In the genomic region with DNA sequence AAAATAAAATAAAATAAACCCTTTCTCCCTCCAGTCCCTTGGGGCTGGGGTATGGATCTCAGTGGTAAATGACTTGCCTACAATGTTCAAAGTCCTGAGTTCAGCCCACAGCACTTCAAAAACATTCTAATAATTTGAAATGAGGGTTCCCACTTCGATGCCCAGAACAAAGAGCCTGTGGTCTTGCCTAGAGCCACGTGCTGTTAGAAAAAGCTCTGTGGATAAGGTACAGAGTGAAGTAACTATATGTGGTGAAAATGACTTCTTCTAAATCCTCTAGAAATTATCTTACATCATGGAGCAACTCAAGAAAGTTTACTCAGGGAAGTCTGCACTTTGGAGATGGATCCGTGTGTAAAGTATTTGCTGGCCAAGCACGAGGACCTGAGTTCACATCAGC, we compare ENCODE assay signal across 22 mouse cellular contexts. TPM values are rescaled to one million over a fixed set of nuclear protein-coding genes. Genes with fewer than 3 reads are reported as not detected.
DNase-seq lines count a peak whose midpoint lies in the region; ATAC-seq and TF ChIP-seq lines count a peak whose summit lies in the region.
"Had no signal": no experiment of that assay in that cellular context is flagged by ENCODE, and none has a peak within 500 bp of the region (broad histone marks: within the 10 kb centered on the region; RNA-seq: fewer than 3 reads in every experiment).

No protein-coding gene starts in this region.

- TF ChIP-seq CTCF in spleen, adult 2 months (IDR thresholded peaks at IDR 0.05; ENCODE audit: extremely low read depth, insufficient read depth, insufficient read length, insufficient replicate concordance), result no peak
- TF ChIP-seq CTCF in bone marrow, adult 2 months (IDR thresholded peaks at IDR 0.05; ENCODE audit: control insufficient read depth, insufficient read depth, low read length), result no peak

- ATAC-seq in liver, embryonic 12.5 days, result no peak
- ATAC-seq in liver, embryonic 16.5 days (ENCODE audit: low read depth), result no peak
- ATAC-seq: forebrain, embryonic 16.5 days; hindbrain, postnatal 0 days; Patski had no signal

- WGBS in spleen, adult 2 months, result 66% methylated on average over 4 of the region's 4 CpGs
- 22% methylated on average over 4 of the region's 4 CpGs for WGBS in bone marrow, adult 2 months
- WGBS in liver, embryonic 12.5 days (ENCODE audit: insufficient replicate concordance), result 38% methylated on average over 4 of the region's 4 CpGs
- 34% methylated on average over 4 of the region's 4 CpGs for WGBS in liver, embryonic 16.5 days (ENCODE audit: insufficient replicate concordance)

- H3K9ac ChIP-seq in liver, embryonic 12.5 days, result 0 out of 2 replicates have a peak overlapping the region, but pooled peaks have one; percentile 52
- peak overlapping the region; percentile 13; the same call in 1 of the 2 replicates for H3K9ac ChIP-seq in liver, embryonic 16.5 days (ENCODE audit: low read depth, low read length)
- H3K9ac ChIP-seq: embryonic facial prominence, embryonic 15.5 days; forebrain, embryonic 12.5 days; heart, embryonic 13.5 days; hindbrain, embryonic 13.5 days had no signal

- H3K9me3 ChIP-seq in liver, embryonic 12.5 days (replicated peaks), result no peaks in the 10 kb centered on the region
- H3K9me3 ChIP-seq in liver, embryonic 16.5 days (replicated peaks; ENCODE audit: control insufficient read depth, low read length), result no peaks in the 10 kb centered on the region
- H3K9me3 ChIP-seq: embryonic facial prominence, embryonic 15.5 days; forebrain, embryonic 12.5 days; heart, embryonic 13.5 days; hindbrain, embryonic 13.5 days had no signal

- peak overlapping the region; percentile 56 for H3K4me2 ChIP-seq in liver, embryonic 12.5 days
- peak overlapping the region; percentile 34 for H3K4me2 ChIP-seq in liver, embryonic 16.5 days (ENCODE audit: low read depth, low read length)
- H3K4me2 ChIP-seq: embryonic facial prominence, embryonic 15.5 days; forebrain, embryonic 12.5 days; heart, embryonic 13.5 days; hindbrain, embryonic 13.5 days had no signal

- TF ChIP-seq POLR2A in spleen, adult 2 months (IDR thresholded peaks at IDR 0.05; ENCODE audit: low read depth, low read length), result no peak
- TF ChIP-seq POLR2A in bone marrow, adult 2 months (IDR thresholded peaks at IDR 0.05; ENCODE audit: borderline replicate concordance, control insufficient read depth, low read depth, low read length), result no peak

- 0 out of 2 replicates have a peak overlapping the region, but pooled peaks have one; percentile 9 for H3K27ac ChIP-seq in spleen, adult 2 months (ENCODE audit: insufficient read depth, low read length)
- H3K27ac ChIP-seq in bone marrow, adult 2 months (ENCODE audit: control insufficient read depth, insufficient read depth, low read depth, low read length, poor library complexity), result peak overlapping the region; percentile 52
- H3K27ac ChIP-seq in liver, embryonic 12.5 days, result peak overlapping the region; percentile 92
- H3K27ac ChIP-seq in liver, embryonic 16.5 days (ENCODE audit: low read length), result peak overlapping the region; percentile 63
- H3K27ac ChIP-seq: embryonic facial prominence, embryonic 15.5 days; forebrain, embryonic 12.5 days; hindbrain, embryonic 13.5 days; hindbrain, postnatal 0 days had no signal

- no peak for DNase-seq in spleen, adult 2 months (ENCODE audit: low read depth in 1 of 2, low spot score in 2 of 2)
- DNase-seq in spleen, postnatal 10 days (ENCODE audit: low spot score in 2 of 2), result no peak
- DNase-seq in Muller cell, postnatal 12 days (ENCODE audit: inconsistent ontology term), result no peak
- no peak for DNase-seq in kidney, postnatal 25 days
- DNase-seq in adrenal gland, postnatal 4 days (ENCODE audit: low spot score in 2 of 2), result no peak
- DNase-seq: adrenal gland, postnatal 14 days; cerebellum, adult 11 months; cerebellum, adult 8-10 months; cerebellum, postnatal 14 days; embryo, embryonic 11 days; gastrocnemius, postnatal 14 days; heart, postnatal 36 days had no signal

- H3K36me3 ChIP-seq in spleen, adult 2 months (ENCODE audit: control insufficient read depth, insufficient read depth, low read length), result no peaks in the 10 kb centered on the region
- H3K36me3 ChIP-seq in liver, embryonic 12.5 days, result no peaks in the 10 kb centered on the region
- no peaks in the 10 kb centered on the region for H3K36me3 ChIP-seq in liver, embryonic 16.5 days (ENCODE audit: control insufficient read depth, insufficient read depth)
- H3K36me3 ChIP-seq: embryonic facial prominence, embryonic 15.5 days; forebrain, embryonic 12.5 days; heart, embryonic 13.5 days; hindbrain, embryonic 13.5 days had no signal

- H3K4me3 ChIP-seq in spleen, adult 2 months (ENCODE audit: extremely low read depth, insufficient read depth, insufficient read length), result no peak overlapping the region
- H3K4me3 ChIP-seq in bone marrow, adult 2 months (replicated peaks; ENCODE audit: control insufficient read depth, low read depth, low read length), result no peak overlapping the region
- no peak overlapping the region for H3K4me3 ChIP-seq in liver, embryonic 12.5 days
- no peak overlapping the region for H3K4me3 ChIP-seq in liver, embryonic 16.5 days (ENCODE audit: low read depth, low read length)
- H3K4me3 ChIP-seq: embryonic facial prominence, embryonic 15.5 days; forebrain, embryonic 12.5 days; heart, embryonic 13.5 days; hindbrain, embryonic 13.5 days had no signal

- no peaks in the 10 kb centered on the region for H3K27me3 ChIP-seq in spleen, adult 2 months (ENCODE audit: control insufficient read depth, insufficient read depth, low read length)
- no peaks in the 10 kb centered on the region for H3K27me3 ChIP-seq in liver, embryonic 12.5 days (replicated peaks)
- no peaks in the 10 kb centered on the region for H3K27me3 ChIP-seq in liver, embryonic 16.5 days (ENCODE audit: control insufficient read depth, insufficient read depth, low read depth, low read length)
- H3K27me3 ChIP-seq: embryonic facial prominence, embryonic 15.5 days; forebrain, embryonic 12.5 days; heart, embryonic 13.5 days; hindbrain, embryonic 13.5 days; Patski had no signal

- H3K4me1 ChIP-seq in spleen, adult 2 months (ENCODE audit: control insufficient read depth, insufficient read depth, insufficient read length), result peaks cover 27% of the 10 kb centered on the region
- peaks cover 18% of the 10 kb centered on the region for H3K4me1 ChIP-seq in bone marrow, adult 2 months (ENCODE audit: control insufficient read depth, insufficient read depth, low read length)
- peaks cover 66% of the 10 kb centered on the region for H3K4me1 ChIP-seq in liver, embryonic 12.5 days
- peaks cover 54% of the 10 kb centered on the region for H3K4me1 ChIP-seq in liver, embryonic 16.5 days (ENCODE audit: control insufficient read depth, low read depth, low read length)
- H3K4me1 ChIP-seq: embryonic facial prominence, embryonic 15.5 days; hindbrain, embryonic 13.5 days had no signal

RNA-seq across cellular contexts. Expression of gene Rnf130, which starts 43.1 kb away (rescaled TPM):
- polyA plus RNA-seq in spleen, adult 2 months (2012; rRNA removed), result 52.5 and 70.3 TPM in 2 replicates
- 12.9 and 33.0 TPM in 2 replicates for polyA plus RNA-seq in bone marrow, adult 2 months (2011; ENCODE audit: insufficient read depth, insufficient read length, low replicate concordance, missing spikeins)
- 39.2 and 39.7 TPM in 2 replicates for polyA plus RNA-seq in liver, embryonic 12.5 days (2016; fragmentation: Nextera tagmentation; extraction: Ambion mirVana)
- 21.3 and 21.9 TPM in 2 replicates for polyA plus RNA-seq in liver, embryonic 16.5 days (2015; fragmentation: Nextera tagmentation; extraction: Ambion mirVana)
- total RNA-seq in adrenal gland, postnatal 4 days (2021), result 10 to 100 TPM; 73.5 to 82.1 TPM

Comparison
In these comparisons a context has a peak if more than half of its experiments do, and no peak if none do; other contexts are left out.
1. H3K27ac ChIP-seq: peak in every context shown above with its lines; median percentile 92 in liver, embryonic 12.5 days; 63 in liver, embryonic 16.5 days; 52 in bone marrow, adult 2 months; 9 in spleen, adult 2 months.